Comparison of ENCODE assay signal across 8 mouse cellular contexts in genomic region chr2:173409433-173409832, GRCm38 (mm10).
DNase-seq lines count a peak whose midpoint lies in the region; ATAC-seq lines count a peak whose summit lies in the region.

No protein-coding gene starts in this region.

- peak; percentile 64 for DNase-seq in kidney, postnatal 10 days
- DNase-seq in kidney, adult 9 months, result no peak
- peak; percentile 45 to 64 for DNase-seq in kidney, postnatal 4 days
- DNase-seq in spleen, postnatal 10 days (ENCODE audit: low spot score in 2 of 2), result peak; percentile 26 to 66
- DNase-seq in testis, postnatal 14 days (ENCODE audit: low spot score), result no peak
- no peak for DNase-seq in layer of hippocampus, adult 9-10 months (ENCODE audit: low spot score)
- DNase-seq in right cerebral cortex, postnatal 25 days, result no peak

- ATAC-seq in activated CD4-positive, CD25-positive, alpha-beta regulatory T cell, adult 4 months, result peak; percentile 96

Comparison
In these comparisons a context has a peak if more than half of its experiments do, and no peak if none do; other contexts are left out.
1. DNase-seq: peak in kidney, postnatal 10 days (single experiment), kidney, postnatal 4 days (2 of 2) and spleen, postnatal 10 days (2 of 2); none in kidney, adult 9 months (single experiment), testis, postnatal 14 days (single experiment), layer of hippocampus, adult 9-10 months (single experiment) and right cerebral cortex, postnatal 25 days (single experiment).